Mouse (Mus musculus) CH12.LX (cell line): ENCODE results near the gene Gm49405. TPM values are rescaled to one million over a fixed set of nuclear protein-coding genes. Genes with fewer than 3 reads are reported as not detected.

Source experiments
- DNase-seq: peaks from one replicate; pipeline ENCODE4 v3.0.0-alpha.2; 2013; ENCODE audit errors: extremely low read depth
- H3K27ac ChIP-seq: 2 replicates; pipeline ENCODE4 v1.5.1; 2012; ENCODE audit warnings: low read depth, mild to moderate bottlenecking, control low read depth, moderate library complexity; ENCODE audit not compliant: insufficient read depth
- H3K27me3 ChIP-seq: replicated peaks from 2 replicates; pipeline ENCODE3; 2012; ENCODE audit warnings: inconsistent platforms
- H3K36me3 ChIP-seq, 2 experiments: replicated peaks in 1 of 2; 2 replicates each; pipeline versions ENCODE3 to v1.6.1; 2012; ENCODE audit warnings: inconsistent platforms in 1 of 2, low read length in 1 of 2, mild to moderate bottlenecking in 1 of 2, mixed read lengths in 1 of 2, moderate library complexity in 1 of 2; ENCODE audit not compliant: control insufficient read depth in 1 of 2, insufficient read depth in 1 of 2
- H3K4me1 ChIP-seq, 2 experiments: 2 replicates each; pipeline ENCODE4 v1.6.1; 2012; ENCODE audit warnings: inconsistent platforms in 1 of 2, moderate library complexity in 1 of 2; ENCODE audit not compliant: insufficient read depth in 2 of 2, control insufficient read depth in 1 of 2
- H3K4me2 ChIP-seq: 2 replicates; pipeline ENCODE4 v1.6.1; 2012; ENCODE audit warnings: low read depth, mild to moderate bottlenecking, control low read depth; ENCODE audit not compliant: poor library complexity, insufficient read depth, severe bottlenecking
- H3K4me3 ChIP-seq, 3 experiments: fragments of 150-350 bp in 1 of 3; sonication (generic) in 1 of 3; replicated peaks in 1 of 3; 2 replicates each; pipeline versions ENCODE3 to v1.5.1; 2011 to 2012; ENCODE audit warnings: low read depth in 2 of 3, low read length in 2 of 3, mild to moderate bottlenecking in 2 of 3, moderate library complexity in 2 of 3, control low read depth in 1 of 3, improper control_type of control experiment in 1 of 3, inconsistent platforms in 1 of 3, mixed read lengths in 1 of 3; ENCODE audit not compliant: poor library complexity in 1 of 3
- H3K79me2 ChIP-seq: replicated peaks from 2 replicates; pipeline ENCODE4 v1.6.1; 2012; ENCODE audit warnings: mild to moderate bottlenecking, moderate library complexity; ENCODE audit not compliant: control insufficient read depth, poor library complexity, insufficient read depth, severe bottlenecking; ENCODE audit errors: extremely low read depth
- H3K9ac ChIP-seq: 2 replicates; pipeline ENCODE4 v1.6.1; 2012; ENCODE audit warnings: low read depth, mild to moderate bottlenecking, control low read depth, moderate library complexity; ENCODE audit not compliant: insufficient read depth
- H3K9me3 ChIP-seq: replicated peaks from 2 replicates; pipeline ENCODE3; 2012; ENCODE audit warnings: low read length, inconsistent platforms, mixed read lengths
- BHLHE40 ChIP-seq: IDR thresholded peaks from 2 replicates; pipeline ENCODE4 v1.6.1; 2011; ENCODE audit warnings: mild to moderate bottlenecking, low read depth, low read length, improper control_type of control experiment
- CHD1 ChIP-seq: IDR thresholded peaks from 2 replicates; pipeline ENCODE4 v1.6.1; 2012; ENCODE audit warnings: low read depth, low read length, improper control_type of control experiment, inconsistent platforms
- CHD2 ChIP-seq: IDR thresholded peaks from 2 replicates; pipeline ENCODE4 v1.6.1; 2011; ENCODE audit warnings: low read length, improper control_type of control experiment
- CTCF ChIP-seq, 2 experiments: IDR thresholded peaks in 1 of 2; conservative IDR thresholded peaks in 1 of 2; 2 replicates each; pipeline ENCODE4 v1.5.1; 2011 to 2012; ENCODE audit warnings: low read depth in 2 of 2, low read length in 2 of 2, improper control_type of control experiment in 1 of 2, inconsistent platforms in 1 of 2, mild to moderate bottlenecking in 1 of 2, moderate library complexity in 1 of 2
- E2F4 ChIP-seq: IDR thresholded peaks from 2 replicates; pipeline ENCODE4 v1.6.1; 2011; ENCODE audit warnings: low read depth, low read length, improper control_type of control experiment; ENCODE audit not compliant: insufficient replicate concordance
- ELF1 ChIP-seq: IDR thresholded peaks from 2 replicates; pipeline ENCODE4 v1.6.1; 2014; ENCODE audit warnings: low read depth, mild to moderate bottlenecking, inconsistent platforms, low read length, improper control_type of control experiment
- GABPA ChIP-seq: IDR thresholded peaks from 2 replicates; pipeline ENCODE4 v1.6.1; 2012; ENCODE audit warnings: low read depth, low read length, improper control_type of control experiment, inconsistent platforms; ENCODE audit not compliant: insufficient replicate concordance
- HCFC1 ChIP-seq: IDR thresholded peaks from 2 replicates; pipeline ENCODE4 v1.6.1; 2012; ENCODE audit warnings: low read depth, mild to moderate bottlenecking, inconsistent platforms, low read length, improper control_type of control experiment
- JUND ChIP-seq: conservative IDR thresholded peaks from 2 replicates; pipeline ENCODE4 v1.6.1; 2011; ENCODE audit warnings: low read depth, low read length, improper control_type of control experiment
- MAX ChIP-seq: IDR thresholded peaks from 2 replicates; pipeline ENCODE4 v1.6.1; 2011; ENCODE audit warnings: low read length, improper control_type of control experiment
- MXI1 ChIP-seq: IDR thresholded peaks from 2 replicates; pipeline ENCODE4 v1.6.1; 2011; ENCODE audit warnings: mild to moderate bottlenecking, low read depth, low read length, improper control_type of control experiment
- MYC ChIP-seq: IDR thresholded peaks from 2 replicates; pipeline ENCODE4 v1.6.1; 2011; ENCODE audit warnings: low read depth, mild to moderate bottlenecking, improper control_type of control experiment, low read length
- PAX5 ChIP-seq: IDR thresholded peaks from 2 replicates; pipeline ENCODE4 v1.6.1; 2012; ENCODE audit warnings: low read length, inconsistent platforms, mixed read lengths
- POLR2A ChIP-seq: IDR thresholded peaks from 2 replicates; pipeline ENCODE4 v1.6.1; 2011; ENCODE audit warnings: low read depth, mild to moderate bottlenecking, improper control_type of control experiment, low read length
- POLR2AphosphoS2 ChIP-seq: IDR thresholded peaks from 2 replicates; pipeline ENCODE4 v1.6.1; 2011; ENCODE audit warnings: low read depth, low read length, improper control_type of control experiment
- RCOR1 ChIP-seq: conservative IDR thresholded peaks from 2 replicates; pipeline ENCODE4 v1.6.1; 2012; ENCODE audit warnings: low read depth, mild to moderate bottlenecking, inconsistent platforms, low read length, improper control_type of control experiment
- TBP ChIP-seq: conservative IDR thresholded peaks from 2 replicates; pipeline ENCODE4 v1.6.1; 2011; ENCODE audit warnings: low read depth, low read length, improper control_type of control experiment
- TCF12 ChIP-seq: IDR thresholded peaks from 2 replicates; pipeline ENCODE4 v1.6.1; 2014; ENCODE audit warnings: low read depth, mild to moderate bottlenecking, inconsistent platforms, low read length, improper control_type of control experiment
- UBTF ChIP-seq: IDR thresholded peaks from 2 replicates; pipeline ENCODE4 v1.6.1; 2012; ENCODE audit warnings: low read depth, mild to moderate bottlenecking, inconsistent platforms, low read length, improper control_type of control experiment, moderate library complexity
- USF1 ChIP-seq: IDR thresholded peaks from 2 replicates; pipeline ENCODE4 v1.6.1; 2014; ENCODE audit warnings: low read depth, mild to moderate bottlenecking, inconsistent platforms, low read length, improper control_type of control experiment
- USF2 ChIP-seq: conservative IDR thresholded peaks from 2 replicates; pipeline ENCODE4 v1.6.1; 2011; ENCODE audit warnings: low read depth, low read length, improper control_type of control experiment
- ZKSCAN1 ChIP-seq: IDR thresholded peaks from 2 replicates; pipeline ENCODE4 v1.6.1; 2012; ENCODE audit warnings: low read depth, inconsistent platforms, low read length, improper control_type of control experiment, borderline replicate concordance
- dilution Hi-C: fragments of 300-500 bp; cut with MboI; formaldehyde crosslinking; loops from 2 replicates; pipeline ENCODE4 v1.14.3; 2020; ENCODE audit warnings: low sequenced_read_pairs; ENCODE audit not compliant: extremely low pct_unique_long_range_greater_than_20kb, extremely low pct_ligation_motif_present
- in situ Hi-C: fragments of 300-500 bp; cut with MboI; formaldehyde crosslinking; loops from 3 replicates; pipeline ENCODE4 v1.14.3; 2019; ENCODE audit warnings: low sequenced_read_pairs, low pct_ligation_motif_present, low pct_unique_long_range_greater_than_20kb, mixed read lengths
- polyA plus RNA-seq: library from polyadenylated mRNA; unstranded; fragments of >175 nt; gene quantifications from 2 replicates; pipeline ENCODE4 v1.2.1, GENCODE M21; 2012; ENCODE audit warnings: low read depth; ENCODE audit not compliant: insufficient read length
- total RNA-seq, 2 experiments: library from RNA; depleted of rRNA; stranded (reverse); fragments of 300-350 nt in 1 of 2; fragments of >200 nt in 1 of 2; gene quantifications; 2 replicates each; pipeline ENCODE4 v1.2.3; 2012 to 2014

Gm49405 gene
- total and polyA plus RNA-seq, 3 experiments, result 0.99 to 2.7 (median 2.0) TPM

DNA sequence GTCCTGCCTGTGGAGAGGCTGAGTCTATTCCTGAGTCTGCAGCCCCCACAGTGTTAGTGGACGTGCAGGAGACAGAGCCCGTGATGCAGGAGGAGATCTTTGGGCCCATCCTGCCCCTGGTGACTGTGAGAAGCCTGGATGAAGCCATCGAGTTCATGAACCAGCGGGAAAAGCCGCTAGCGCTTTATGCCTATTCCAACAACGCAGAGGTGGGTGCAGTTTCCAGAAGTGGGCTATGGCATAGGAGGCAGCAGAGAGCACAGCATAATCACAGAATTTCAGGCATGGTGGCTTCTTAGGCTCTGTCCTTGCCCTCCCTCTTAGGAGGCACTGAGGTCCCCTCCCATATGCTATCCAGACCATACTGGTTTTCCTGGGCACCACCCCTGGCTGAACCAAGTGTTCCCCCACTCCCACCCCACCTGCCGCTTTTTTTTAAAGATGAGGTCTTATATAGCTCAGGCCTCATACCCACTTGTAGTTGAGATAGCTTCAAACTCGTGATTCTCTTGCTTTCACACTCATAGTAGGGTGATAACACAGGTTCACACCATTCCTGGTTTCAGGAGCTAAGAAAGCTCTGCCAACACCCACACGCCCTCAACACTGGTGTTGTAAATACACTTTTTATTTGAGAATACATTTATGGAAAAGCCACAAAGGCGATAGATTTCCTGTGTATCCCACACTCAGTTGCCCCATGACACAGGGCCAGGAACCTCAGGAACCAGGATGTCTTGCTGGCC lies 33.9 kb upstream of the Gm49405 start:
- TF ChIP-seq POLR2A (no peak), CTCF (conservative IDR thresholded peaks at IDR 0.05 in 1 of 2, IDR thresholded peaks at IDR 0.05 in 1 of 2; ENCODE audit: low read depth in 2 of 2, low read length in 2 of 2) (peak in 1 of 2 experiments; percentile 24; a peak in 2 of 4 replicates)
- Histone ChIP-seq H3K9ac (no peak overlapping the region), H3K36me3 (no peaks in the 10 kb centered on the region), H3K4me2 (no peak overlapping the region), H3K4me1 (peaks cover 0 to 17% of the 10 kb centered on the region in 2 experiments; a peak in 3 of 4 replicates), H3K4me3 (no peak overlapping the region), H3K27me3 (peaks cover 4% of the 10 kb centered on the region), H3K79me2 (no peaks in the 10 kb centered on the region), H3K9me3 (no peaks in the 10 kb centered on the region), H3K27ac (no peak overlapping the region)
- no peak for DNase-seq
- in situ Hi-C loops, result no loop called here
- dilution Hi-C loops, result no loop called here

DNA sequence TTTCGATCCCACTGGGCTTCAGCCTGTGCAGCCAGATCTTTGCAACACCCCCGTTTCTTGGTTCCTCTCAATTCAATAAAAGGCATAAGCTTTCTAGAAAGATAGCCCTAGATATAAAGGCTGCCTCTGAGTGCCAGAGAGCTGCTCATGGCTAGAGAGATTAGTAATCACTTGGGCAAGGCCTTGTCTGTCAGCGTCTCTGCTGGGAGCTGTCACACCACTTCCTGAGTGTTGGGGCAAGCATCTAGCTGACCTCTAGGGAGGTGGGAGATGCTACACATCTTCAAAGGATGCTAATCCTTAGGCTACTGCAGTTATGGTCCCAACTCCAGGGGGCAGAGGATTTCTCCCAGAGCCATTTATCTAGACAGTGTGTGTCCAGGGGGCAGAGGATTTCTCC lies 33.2 kb upstream of the Gm49405 start:
- no peaks in the 10 kb centered on the region for H3K36me3 ChIP-seq
- peaks cover 6% of the 10 kb centered on the region for H3K27me3 ChIP-seq
- no peak overlapping the region for H3K4me2 ChIP-seq
- H3K9me3 ChIP-seq, result no peaks in the 10 kb centered on the region
- in situ Hi-C loops, result no loop called here
- no peak for DNase-seq
- no peak overlapping the region for H3K9ac ChIP-seq
- H3K27ac ChIP-seq, result no peak overlapping the region
- no peak for TF ChIP-seq BHLHE40
- no peak for TF ChIP-seq MYC
- TF ChIP-seq GABPA, result no peak
- TF ChIP-seq TBP, result no peak
- TF ChIP-seq USF1, result no peak
- no peak for TF ChIP-seq JUND
- no peak for TF ChIP-seq CHD1
- no peak for TF ChIP-seq UBTF
- no peak for TF ChIP-seq MXI1
- no peak for TF ChIP-seq ZKSCAN1
- no peak for TF ChIP-seq TCF12
- TF ChIP-seq MAX, result no peak
- no peak for TF ChIP-seq HCFC1
- no peak for TF ChIP-seq USF2
- TF ChIP-seq ELF1, result no peak
- no peak for TF ChIP-seq POLR2AphosphoS2
- no peak for TF ChIP-seq RCOR1
- no peak for TF ChIP-seq E2F4
- TF ChIP-seq PAX5, result no peak
- TF ChIP-seq CHD2, result no peak
- dilution Hi-C loops, result no loop called here
- no peaks in the 10 kb centered on the region for H3K79me2 ChIP-seq
- no peak overlapping the region for H3K4me3 ChIP-seq
- peaks cover 0 to 15% of the 10 kb centered on the region in 2 experiments; a peak in 3 of 4 replicates for H3K4me1 ChIP-seq
